Mouse (Mus musculus) heart, embryonic 12.5 days (tissue): ENCODE measurements around the gene Nags. TPM values are rescaled to one million over a fixed set of nuclear protein-coding genes. Genes with fewer than 3 reads are reported as not detected.

Experiments used
- ATAC-seq: fragments of 200-750 bp; cut with Nextera tagmentation; 2 replicates; pipeline ENCODE4 v1.8.0; 2017; ENCODE audit warnings: moderate TSS enrichment, moderate library complexity; ENCODE audit not compliant: insufficient number of reproducible peaks, low FRiP score
- H3K27ac ChIP-seq: fragments of 300-500 bp; sonication (generic); 2 replicates; pipeline ENCODE4 v1.5.1; 2016; ENCODE audit warnings: mild to moderate bottlenecking, moderate library complexity; ENCODE audit not compliant: poor library complexity, severe bottlenecking
- H3K27me3 ChIP-seq: fragments of 300-500 bp; sonication (generic); replicated peaks from 2 replicates; pipeline ENCODE4 v1.6.1; 2016; ENCODE audit warnings: mild to moderate bottlenecking, moderate library complexity
- H3K36me3 ChIP-seq: fragments of 300-500 bp; sonication (generic); 2 replicates; pipeline ENCODE4 v1.6.1; 2016; ENCODE audit warnings: mild to moderate bottlenecking, moderate library complexity
- H3K4me1 ChIP-seq: fragments of 300-500 bp; sonication (generic); replicated peaks from 2 replicates; pipeline ENCODE4 v1.6.1; 2016; ENCODE audit warnings: mild to moderate bottlenecking
- H3K4me2 ChIP-seq: fragments of 300-500 bp; sonication (generic); 2 replicates; pipeline ENCODE4 v1.6.1; 2016; ENCODE audit warnings: mild to moderate bottlenecking, moderate library complexity
- H3K4me3 ChIP-seq: fragments of 300-500 bp; sonication (generic); 2 replicates; pipeline ENCODE4 v1.5.1; 2016; ENCODE audit warnings: mild to moderate bottlenecking
- H3K9ac ChIP-seq: fragments of 300-500 bp; sonication (generic); 2 replicates; pipeline ENCODE4 v1.6.1; 2016; ENCODE audit warnings: mild to moderate bottlenecking, moderate library complexity
- H3K9me3 ChIP-seq: fragments of 300-500 bp; sonication (generic); replicated peaks from 2 replicates; pipeline ENCODE4 v1.6.1; 2016; ENCODE audit warnings: mild to moderate bottlenecking, moderate library complexity
- WGBS: fragments of 180-500 bp; shearing (Covaris S2); methylation state at CpG from one replicate; pipeline ENCODE4 v1.1.7; 2016; 5-methylcytosine and 5-hydroxymethylcytosine counted together
- polyA plus RNA-seq: library from polyadenylated mRNA; unstranded; fragments of >200 nt; fragmentation: Nextera tagmentation; extraction: Ambion mirVana; gene quantifications from 2 replicates; pipeline ENCODE4 v1.2.1, GENCODE M21; 2016

Gene Nags
- polyA plus RNA-seq, 1 experiment from 2014 or later, result 0.11 TPM

DNA sequence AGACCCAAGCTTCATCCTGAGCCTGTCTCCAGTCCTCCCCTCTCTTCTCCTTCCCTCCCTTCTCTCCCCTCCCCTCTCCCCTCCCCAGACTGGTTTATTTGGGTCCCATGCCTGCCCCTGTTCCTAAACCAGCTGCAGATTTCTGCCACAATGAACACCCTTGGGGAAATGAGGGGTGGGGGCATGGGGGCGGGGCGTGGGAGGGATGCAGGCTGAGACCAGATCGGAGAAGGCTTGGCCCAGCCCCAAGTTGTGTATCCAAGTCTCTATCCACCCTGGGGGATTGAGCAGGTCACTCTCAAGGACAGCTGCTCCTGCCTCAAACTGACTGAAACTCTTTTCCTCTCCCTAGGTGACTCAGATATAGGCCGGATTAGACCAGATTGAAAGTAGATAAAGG is 10.8 kb upstream of the Nags start:
- ATAC-seq, result no peak
- H3K36me3 ChIP-seq, result no peaks in the 10 kb centered on the region
- WGBS, result 26% methylated on average over 4 of the region's 4 CpGs
- H3K27ac ChIP-seq, result no peak overlapping the region
- H3K27me3 ChIP-seq, result peaks cover 22% of the 10 kb centered on the region
- H3K9ac ChIP-seq, result no peak overlapping the region
- no peak overlapping the region for H3K4me2 ChIP-seq
- no peak overlapping the region for H3K4me3 ChIP-seq
- H3K9me3 ChIP-seq, result no peaks in the 10 kb centered on the region
- peaks cover 9% of the 10 kb centered on the region; the same call in 1 of the 2 replicates for H3K4me1 ChIP-seq

DNA sequence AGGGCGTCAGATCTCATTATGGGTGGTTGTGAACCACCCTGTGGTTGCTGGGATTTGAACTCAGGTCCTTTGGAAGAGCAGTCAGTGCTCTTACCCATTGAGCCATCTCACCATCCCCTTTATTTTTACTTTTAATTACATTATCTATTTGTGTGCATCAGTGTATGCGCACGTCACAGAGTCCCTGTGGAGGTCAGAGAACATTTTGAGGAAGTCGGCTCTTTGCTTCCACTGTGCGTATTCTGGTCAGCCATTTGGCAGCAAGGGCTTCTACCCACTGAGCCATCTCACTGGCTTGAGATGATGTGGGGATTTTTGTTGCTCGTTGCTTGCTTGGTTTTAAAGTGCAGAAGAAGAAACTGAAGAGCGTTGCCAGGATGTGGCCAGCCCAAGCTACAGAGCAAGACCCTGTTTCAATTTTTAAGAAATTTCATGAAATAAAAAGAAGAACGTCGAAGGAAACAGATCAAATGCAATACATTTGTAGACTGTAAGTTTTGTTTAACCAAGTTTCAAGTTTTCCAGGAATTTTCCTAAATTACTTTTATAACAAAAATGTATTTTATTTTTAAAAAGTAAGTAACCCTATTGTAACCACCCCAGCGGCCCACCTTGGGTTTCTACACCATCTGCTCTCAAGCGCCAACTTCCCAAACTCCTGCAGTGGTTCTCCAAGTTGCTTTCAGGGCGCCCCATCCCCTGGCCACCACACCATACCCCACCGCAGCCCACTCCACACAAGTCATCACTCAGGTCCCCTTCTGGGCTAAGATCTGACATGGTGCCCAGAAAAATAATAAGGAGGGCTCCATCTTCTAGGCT is 7.5 kb upstream of the Nags start:
- Histone ChIP-seq H3K9ac (no peak overlapping the region), H3K27me3 (peaks cover 22% of the 10 kb centered on the region), H3K36me3 (no peaks in the 10 kb centered on the region), H3K4me2 (peak overlapping the region; percentile 62), H3K4me3 (peak overlapping the region; percentile 25), H3K9me3 (no peaks in the 10 kb centered on the region), H3K27ac (no peak overlapping the region), H3K4me1 (peaks cover 3% of the 10 kb centered on the region; the same call in 1 of the 2 replicates)
- WGBS, result 45% methylated on average over 13 of the region's 13 CpGs
- ATAC-seq, result no peak

DNA sequence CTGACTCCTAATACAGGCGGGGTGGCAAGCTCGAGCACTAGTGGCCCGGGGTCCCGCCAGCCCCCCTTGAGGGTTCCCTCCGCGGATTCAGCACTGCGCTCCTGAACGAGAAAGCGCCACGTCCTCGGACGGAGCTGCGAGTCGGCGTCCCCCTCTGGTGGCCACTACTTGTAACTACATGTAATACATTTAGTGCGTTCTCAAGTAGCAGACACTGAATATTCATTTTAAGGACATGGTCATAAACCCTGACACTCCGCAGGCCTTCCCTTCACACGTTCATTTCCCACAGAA is 6.9 kb upstream of the Nags start:
- Histone ChIP-seq H3K27ac (no peak overlapping the region), H3K4me2 (peak overlapping the region; percentile 62), H3K4me3 (peak overlapping the region; percentile 25), H3K9ac (no peak overlapping the region), H3K36me3 (no peaks in the 10 kb centered on the region), H3K27me3 (peaks cover 26% of the 10 kb centered on the region), H3K9me3 (no peaks in the 10 kb centered on the region), H3K4me1 (peaks cover 3% of the 10 kb centered on the region; the same call in 1 of the 2 replicates)
- under 1% methylated on average over 18 of the region's 18 CpGs for WGBS
- no peak for ATAC-seq

DNA sequence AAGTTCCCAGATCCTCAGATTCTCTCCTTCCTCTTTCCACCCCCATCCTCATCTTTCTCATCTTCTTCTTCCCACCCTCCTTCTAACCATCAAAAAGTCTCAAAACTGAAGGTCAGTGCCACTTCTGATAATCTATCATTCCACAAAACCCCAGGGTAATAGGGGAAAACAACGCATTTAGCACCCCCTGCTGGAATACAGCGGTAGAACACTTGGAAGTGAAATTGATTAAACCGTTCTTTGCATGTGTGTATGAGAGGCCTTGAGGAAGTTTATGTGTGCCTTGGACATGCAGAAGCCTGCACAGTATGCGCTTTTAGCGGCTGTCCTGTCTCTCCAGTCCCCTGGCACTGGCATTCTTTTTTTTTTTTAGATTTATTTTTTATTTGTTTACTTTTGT is 4.8 kb upstream of the Nags start:
- 5% methylated on average over 5 of the region's 5 CpGs for WGBS
- Histone ChIP-seq H3K27me3 (peaks cover 38% of the 10 kb centered on the region), H3K4me2 (no peak overlapping the region), H3K36me3 (no peaks in the 10 kb centered on the region), H3K4me3 (no peak overlapping the region), H3K9ac (no peak overlapping the region), H3K9me3 (no peaks in the 10 kb centered on the region), H3K27ac (no peak overlapping the region), H3K4me1 (peaks cover 6% of the 10 kb centered on the region; the same call in 1 of the 2 replicates)
- no peak for ATAC-seq

DNA sequence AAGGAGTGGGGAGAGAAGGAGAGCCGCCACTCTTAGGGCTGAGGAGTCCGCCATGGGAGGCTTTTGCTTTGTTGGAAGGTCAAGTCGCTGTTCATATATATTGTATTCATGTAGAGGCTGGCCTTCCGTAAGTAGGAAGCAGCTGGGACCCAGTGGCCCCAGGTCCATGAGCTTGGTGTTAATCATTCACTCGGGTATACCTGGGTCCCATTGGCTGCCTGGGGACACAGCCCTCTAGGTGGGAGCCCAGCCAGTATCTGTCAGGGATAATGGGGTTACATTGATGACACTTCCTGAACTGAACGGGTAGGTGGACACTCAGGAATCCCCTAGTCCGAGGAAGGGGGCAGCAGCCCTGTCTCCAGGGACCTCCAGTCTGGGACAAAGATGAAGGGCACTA is 3.0 kb upstream of the Nags start:
- no peak for ATAC-seq
- Histone ChIP-seq H3K27ac (no peak overlapping the region), H3K4me3 (no peak overlapping the region), H3K9ac (no peak overlapping the region), H3K4me1 (peaks cover 23% of the 10 kb centered on the region), H3K27me3 (peaks cover 47% of the 10 kb centered on the region), H3K36me3 (no peaks in the 10 kb centered on the region), H3K9me3 (no peaks in the 10 kb centered on the region), H3K4me2 (no peak overlapping the region)
- WGBS, result 63% methylated on average over 7 of the region's 7 CpGs

DNA sequence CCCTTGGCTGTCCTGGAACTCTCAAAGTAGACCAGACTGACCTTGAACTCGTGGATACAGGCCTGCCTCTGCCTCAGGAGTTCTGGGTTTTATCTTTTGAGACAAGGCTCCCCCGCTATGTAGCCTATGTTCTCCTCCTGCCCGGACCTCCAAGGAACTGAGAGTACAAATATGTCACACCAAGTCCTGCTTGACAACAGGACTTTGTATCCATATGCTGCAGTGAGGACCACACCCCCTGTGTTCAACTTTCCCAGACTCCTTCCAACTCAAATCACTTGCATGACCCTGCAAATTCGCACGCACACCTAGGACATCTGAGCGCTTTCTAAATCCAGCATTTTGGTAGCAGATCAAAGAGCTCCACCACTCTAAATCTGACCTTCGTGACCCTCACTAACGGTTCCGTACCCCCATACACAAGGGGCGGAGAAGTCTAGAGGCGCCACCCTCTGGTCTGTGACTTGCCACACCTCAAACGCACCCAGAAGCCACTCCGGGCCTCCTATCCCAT is 299 bp upstream of the Nags start:
- ATAC-seq, result 0 out of 2 replicates have a peak, but pooled peaks have one; percentile 20

DNA sequence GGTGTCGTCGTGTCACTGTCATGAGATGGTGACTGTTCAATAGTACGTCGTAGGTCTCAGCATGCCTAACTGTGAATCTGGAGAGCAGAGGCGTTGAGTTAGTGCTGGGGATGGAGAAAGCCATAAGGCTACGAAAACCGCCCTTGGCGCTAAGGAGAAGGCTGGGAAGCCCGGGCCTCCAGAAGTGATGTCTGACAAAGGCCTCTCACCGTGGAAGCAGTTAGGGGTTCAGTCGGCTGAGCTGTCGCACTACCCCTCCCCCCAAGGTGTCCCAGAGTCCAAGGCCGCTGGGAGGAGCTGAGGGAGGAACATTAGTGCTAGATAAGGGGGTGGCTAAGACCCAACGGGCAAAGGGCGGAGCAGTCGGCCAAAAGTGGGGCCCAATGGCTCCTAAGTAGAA is 692 bp downstream of the Nags start:
- no peaks in the 10 kb centered on the region for H3K36me3 ChIP-seq
- no peak for ATAC-seq
- peak overlapping the region; percentile 47 for H3K4me3 ChIP-seq
- peak overlapping the region; percentile 75 for H3K4me2 ChIP-seq
- H3K27me3 ChIP-seq, result peaks cover 69% of the 10 kb centered on the region
- no peaks in the 10 kb centered on the region for H3K9me3 ChIP-seq
- H3K27ac ChIP-seq, result no peak overlapping the region
- 3% methylated on average over 16 of the region's 16 CpGs for WGBS
- H3K9ac ChIP-seq, result 0 out of 2 replicates have a peak overlapping the region, but pooled peaks have one; percentile 48
- H3K4me1 ChIP-seq, result peaks cover 33% of the 10 kb centered on the region

More for the DNA sequence above, 299 bp upstream of the Nags start:
- H3K9me3 ChIP-seq, result no peaks in the 10 kb centered on the region
- H3K27me3 ChIP-seq, result peaks cover 69% of the 10 kb centered on the region
- peak overlapping the region; percentile 47 for H3K4me3 ChIP-seq
- H3K9ac ChIP-seq, result peak overlapping the region; percentile 48; the same call in 1 of the 2 replicates
- peaks cover 33% of the 10 kb centered on the region for H3K4me1 ChIP-seq
- H3K4me2 ChIP-seq, result peak overlapping the region; percentile 75
- WGBS, result 23% methylated on average over 13 of the region's 13 CpGs
- no peak overlapping the region for H3K27ac ChIP-seq
- no peaks in the 10 kb centered on the region for H3K36me3 ChIP-seq

DNA sequence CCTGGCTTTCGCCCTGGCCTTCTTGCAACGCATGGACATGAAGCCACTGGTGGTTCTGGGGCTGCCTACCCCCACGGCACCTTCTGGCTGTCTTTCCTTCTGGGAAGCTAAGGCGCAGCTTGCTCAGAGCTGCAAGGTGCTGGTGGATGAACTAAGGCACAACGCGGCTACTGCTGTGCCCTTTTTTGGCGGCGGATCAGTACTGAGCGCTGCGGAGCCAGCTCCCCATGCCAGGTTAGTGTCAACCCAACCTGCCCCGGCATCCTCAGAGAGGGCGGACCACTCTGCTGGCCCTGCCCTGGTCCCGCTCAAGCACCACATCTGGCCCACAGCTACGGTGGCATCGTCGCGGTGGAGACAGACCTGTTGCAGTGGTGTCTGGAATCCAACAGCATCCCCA is 1.2 kb downstream of the Nags start:
- 13% methylated on average over 17 of the region's 17 CpGs for whole genome bisulfite sequencing
- peaks cover 33% of the 10 kb centered on the region for H3K4me1 ChIP-seq
- peak overlapping the region; percentile 16 for H3K4me3 ChIP-seq

DNA sequence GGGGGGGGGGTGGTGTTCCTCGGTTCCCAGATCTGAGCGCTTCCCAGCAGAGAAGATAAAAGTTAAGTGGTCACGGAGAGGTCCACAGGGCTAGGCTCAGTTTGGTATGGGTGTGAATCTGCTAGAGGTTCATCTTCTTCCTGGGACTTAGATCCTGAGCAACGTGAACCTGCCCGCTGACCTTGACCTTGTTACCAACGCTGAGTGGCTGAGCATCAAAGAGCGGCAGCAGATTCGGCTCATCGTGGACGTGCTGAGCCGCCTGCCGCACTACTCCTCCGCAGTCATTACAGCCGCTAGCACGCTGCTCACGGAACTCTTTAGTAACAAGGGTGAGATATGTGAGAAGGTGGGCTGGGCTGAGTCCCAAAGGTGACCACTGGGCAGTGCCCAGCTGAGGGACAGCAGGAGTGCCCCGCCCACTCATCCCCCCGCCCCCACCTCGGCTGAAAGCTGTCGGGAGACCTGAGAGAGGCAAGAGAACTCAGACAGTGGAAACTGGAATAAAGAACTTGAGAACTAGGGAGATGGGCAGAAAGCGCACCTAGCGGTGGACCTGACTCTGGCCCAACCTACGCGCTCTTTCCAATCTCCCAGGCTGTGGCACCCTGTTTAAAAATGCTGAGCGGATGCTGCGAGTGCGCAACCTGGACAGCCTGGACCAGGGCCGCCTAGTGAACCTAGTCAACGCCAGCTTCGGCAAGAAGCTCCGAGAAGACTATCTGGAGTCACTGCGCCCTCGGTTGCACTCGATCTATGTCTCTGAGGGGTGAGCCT is 2.1 kb downstream of the Nags start:
- Histone ChIP-seq H3K36me3 (peaks cover 2% of the 10 kb centered on the region; the same call in 1 of the 2 replicates), H3K4me3 (peak overlapping the region; percentile 16), H3K27ac (no peak overlapping the region), H3K9me3 (no peaks in the 10 kb centered on the region), H3K9ac (peak overlapping the region; percentile 19; the same call in 1 of the 2 replicates), H3K4me2 (peak overlapping the region; percentile 75), H3K4me1 (peaks cover 33% of the 10 kb centered on the region), H3K27me3 (peaks cover 68% of the 10 kb centered on the region)
- 12% methylated on average over 34 of the region's 34 CpGs for WGBS
- ATAC-seq, result peak; percentile 31; the same call in 1 of the 2 replicates

More for the DNA sequence above, 1.2 kb downstream of the Nags start:
- no peaks in the 10 kb centered on the region for H3K9me3 ChIP-seq
- ATAC-seq, result no peak
- peaks cover 69% of the 10 kb centered on the region for H3K27me3 ChIP-seq
- H3K27ac ChIP-seq, result no peak overlapping the region
- no peak overlapping the region for H3K9ac ChIP-seq
- H3K36me3 ChIP-seq, result no peaks in the 10 kb centered on the region
- H3K4me2 ChIP-seq, result peak overlapping the region; percentile 75

DNA sequence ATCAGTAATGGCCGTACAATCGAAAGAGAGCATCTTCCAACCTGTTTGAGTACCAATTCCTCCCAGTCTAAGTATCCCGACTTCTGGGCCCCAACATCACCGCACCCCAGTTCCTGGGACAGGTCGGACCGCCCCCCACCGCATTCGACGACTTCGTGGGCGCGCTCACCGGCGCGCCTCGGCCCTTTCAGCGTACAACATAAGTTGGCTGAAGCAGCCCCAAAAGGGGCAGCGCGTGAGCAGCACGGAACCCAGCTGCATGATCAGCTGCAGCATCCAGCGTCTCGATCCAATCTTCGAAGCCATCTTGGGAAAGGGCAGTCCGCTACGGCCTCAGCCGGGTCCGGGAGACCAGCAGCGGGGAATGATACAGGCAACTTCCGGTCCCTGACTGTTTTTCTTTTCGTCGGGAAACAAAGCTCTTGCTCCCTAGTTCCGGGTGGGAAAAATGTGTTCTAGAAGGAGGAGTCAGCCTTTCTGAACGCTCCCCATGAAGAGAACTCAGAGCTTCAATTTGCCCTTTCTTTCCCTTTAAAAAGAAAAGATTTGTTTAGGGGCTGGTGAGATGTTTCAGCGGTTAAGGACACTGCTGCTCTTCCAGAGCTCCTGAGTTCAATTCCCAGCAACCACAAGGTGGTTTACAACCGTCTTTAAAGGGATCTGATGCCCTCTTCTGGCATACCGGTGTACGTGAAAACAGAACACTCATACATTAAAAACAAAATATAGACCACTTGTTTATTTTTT is 10.9 kb downstream of the Nags start, which contains the start of gene Tmem101:
TSS of gene Tmem101 (minus strand) at position 366 of the 747 bp plus-strand sequence.
- peak within 1 kb of the TSS; percentile 54; the same call in 1 of the 2 replicates for H3K27ac ChIP-seq
- peak within 1 kb of the TSS; percentile 84 for H3K9ac ChIP-seq

More for the DNA sequence above, 10.9 kb downstream of the Nags start, which contains the start of gene Tmem101:
- Histone ChIP-seq H3K27me3 (no peaks in the 10 kb centered on the region), H3K36me3 (peaks cover 30% of the 10 kb centered on the region), H3K4me2 (peak within 1 kb of the TSS; percentile 90), H3K4me3 (peak within 1 kb of the TSS; percentile 84), H3K4me1 (peaks cover 5% of the 10 kb centered on the region), H3K9me3 (no peaks in the 10 kb centered on the region)
- under 1% methylated on average over 37 of the region's 37 CpGs for WGBS
- peak; percentile 67; the same call in 1 of the 2 replicates for ATAC-seq
